Mouse (Mus musculus) CH12.LX (cell line): Measurements from ENCODE around the gene Ankfy1. TPM values are rescaled to one million over a fixed set of nuclear protein-coding genes. Genes with fewer than 3 reads are reported as not detected.

ENCODE experiments used
- DNase-seq: peaks from one replicate; pipeline ENCODE4 v3.0.0-alpha.2; 2013; ENCODE audit errors: extremely low read depth
- H3K27ac ChIP-seq: 2 replicates; pipeline ENCODE4 v1.5.1; 2012; ENCODE audit warnings: low read depth, mild to moderate bottlenecking, control low read depth, moderate library complexity; ENCODE audit not compliant: insufficient read depth
- H3K27me3 ChIP-seq: replicated peaks from 2 replicates; pipeline ENCODE3; 2012; ENCODE audit warnings: inconsistent platforms
- H3K36me3 ChIP-seq, 2 experiments: replicated peaks in 1 of 2; 2 replicates each; pipeline versions ENCODE3 to v1.6.1; 2012; ENCODE audit warnings: inconsistent platforms in 1 of 2, low read length in 1 of 2, mild to moderate bottlenecking in 1 of 2, mixed read lengths in 1 of 2, moderate library complexity in 1 of 2; ENCODE audit not compliant: control insufficient read depth in 1 of 2, insufficient read depth in 1 of 2
- H3K4me1 ChIP-seq, 2 experiments: 2 replicates each; pipeline ENCODE4 v1.6.1; 2012; ENCODE audit warnings: inconsistent platforms in 1 of 2, moderate library complexity in 1 of 2; ENCODE audit not compliant: insufficient read depth in 2 of 2, control insufficient read depth in 1 of 2
- H3K4me2 ChIP-seq: 2 replicates; pipeline ENCODE4 v1.6.1; 2012; ENCODE audit warnings: low read depth, mild to moderate bottlenecking, control low read depth; ENCODE audit not compliant: poor library complexity, insufficient read depth, severe bottlenecking
- H3K4me3 ChIP-seq, 3 experiments: fragments of 150-350 bp in 1 of 3; sonication (generic) in 1 of 3; replicated peaks in 1 of 3; 2 replicates each; pipeline versions ENCODE3 to v1.5.1; 2011 to 2012; ENCODE audit warnings: low read depth in 2 of 3, low read length in 2 of 3, mild to moderate bottlenecking in 2 of 3, moderate library complexity in 2 of 3, control low read depth in 1 of 3, improper control_type of control experiment in 1 of 3, inconsistent platforms in 1 of 3, mixed read lengths in 1 of 3; ENCODE audit not compliant: poor library complexity in 1 of 3
- H3K79me2 ChIP-seq: replicated peaks from 2 replicates; pipeline ENCODE4 v1.6.1; 2012; ENCODE audit warnings: mild to moderate bottlenecking, moderate library complexity; ENCODE audit not compliant: control insufficient read depth, poor library complexity, insufficient read depth, severe bottlenecking; ENCODE audit errors: extremely low read depth
- H3K9ac ChIP-seq: 2 replicates; pipeline ENCODE4 v1.6.1; 2012; ENCODE audit warnings: low read depth, mild to moderate bottlenecking, control low read depth, moderate library complexity; ENCODE audit not compliant: insufficient read depth
- H3K9me3 ChIP-seq: replicated peaks from 2 replicates; pipeline ENCODE3; 2012; ENCODE audit warnings: low read length, inconsistent platforms, mixed read lengths
- BHLHE40 ChIP-seq: IDR thresholded peaks from 2 replicates; pipeline ENCODE4 v1.6.1; 2011; ENCODE audit warnings: mild to moderate bottlenecking, low read depth, low read length, improper control_type of control experiment
- CHD1 ChIP-seq: IDR thresholded peaks from 2 replicates; pipeline ENCODE4 v1.6.1; 2012; ENCODE audit warnings: low read depth, low read length, improper control_type of control experiment, inconsistent platforms
- CTCF ChIP-seq, 2 experiments: IDR thresholded peaks in 1 of 2; conservative IDR thresholded peaks in 1 of 2; 2 replicates each; pipeline ENCODE4 v1.5.1; 2011 to 2012; ENCODE audit warnings: low read depth in 2 of 2, low read length in 2 of 2, improper control_type of control experiment in 1 of 2, inconsistent platforms in 1 of 2, mild to moderate bottlenecking in 1 of 2, moderate library complexity in 1 of 2
- EP300 ChIP-seq: IDR thresholded peaks from 2 replicates; pipeline ENCODE4 v1.6.1; 2011; ENCODE audit warnings: low read length, improper control_type of control experiment
- HCFC1 ChIP-seq: IDR thresholded peaks from 2 replicates; pipeline ENCODE4 v1.6.1; 2012; ENCODE audit warnings: low read depth, mild to moderate bottlenecking, inconsistent platforms, low read length, improper control_type of control experiment
- MAZ ChIP-seq: IDR thresholded peaks from 2 replicates; pipeline ENCODE4 v1.6.1; 2012; ENCODE audit warnings: low read depth, mild to moderate bottlenecking, inconsistent platforms, low read length, improper control_type of control experiment, moderate library complexity
- MEF2A ChIP-seq: IDR thresholded peaks from 2 replicates; pipeline ENCODE4 v1.6.1; 2014; ENCODE audit warnings: low read depth, mild to moderate bottlenecking, inconsistent platforms, low read length, improper control_type of control experiment, borderline replicate concordance
- PAX5 ChIP-seq: IDR thresholded peaks from 2 replicates; pipeline ENCODE4 v1.6.1; 2012; ENCODE audit warnings: low read length, inconsistent platforms, mixed read lengths
- RCOR1 ChIP-seq: conservative IDR thresholded peaks from 2 replicates; pipeline ENCODE4 v1.6.1; 2012; ENCODE audit warnings: low read depth, mild to moderate bottlenecking, inconsistent platforms, low read length, improper control_type of control experiment
- SIN3A ChIP-seq: IDR thresholded peaks from 2 replicates; pipeline ENCODE4 v1.6.1; 2012; ENCODE audit warnings: low read length, improper control_type of control experiment, inconsistent platforms
- SMC3 ChIP-seq: IDR thresholded peaks from 2 replicates; pipeline ENCODE4 v1.6.1; 2011; ENCODE audit warnings: low read depth, low read length, improper control_type of control experiment
- TBP ChIP-seq: conservative IDR thresholded peaks from 2 replicates; pipeline ENCODE4 v1.6.1; 2011; ENCODE audit warnings: low read depth, low read length, improper control_type of control experiment
- TCF12 ChIP-seq: IDR thresholded peaks from 2 replicates; pipeline ENCODE4 v1.6.1; 2014; ENCODE audit warnings: low read depth, mild to moderate bottlenecking, inconsistent platforms, low read length, improper control_type of control experiment
- UBTF ChIP-seq: IDR thresholded peaks from 2 replicates; pipeline ENCODE4 v1.6.1; 2012; ENCODE audit warnings: low read depth, mild to moderate bottlenecking, inconsistent platforms, low read length, improper control_type of control experiment, moderate library complexity
- USF1 ChIP-seq: IDR thresholded peaks from 2 replicates; pipeline ENCODE4 v1.6.1; 2014; ENCODE audit warnings: low read depth, mild to moderate bottlenecking, inconsistent platforms, low read length, improper control_type of control experiment
- USF2 ChIP-seq: conservative IDR thresholded peaks from 2 replicates; pipeline ENCODE4 v1.6.1; 2011; ENCODE audit warnings: low read depth, low read length, improper control_type of control experiment
- ZMIZ1 ChIP-seq: IDR thresholded peaks from 2 replicates; pipeline ENCODE4 v1.6.1; 2012; ENCODE audit warnings: low read depth, mild to moderate bottlenecking, inconsistent platforms, low read length, improper control_type of control experiment
- dilution Hi-C: fragments of 300-500 bp; cut with MboI; formaldehyde crosslinking; loops from 2 replicates; pipeline ENCODE4 v1.14.3; 2020; ENCODE audit warnings: low sequenced_read_pairs; ENCODE audit not compliant: extremely low pct_unique_long_range_greater_than_20kb, extremely low pct_ligation_motif_present
- in situ Hi-C: fragments of 300-500 bp; cut with MboI; formaldehyde crosslinking; loops from 3 replicates; pipeline ENCODE4 v1.14.3; 2019; ENCODE audit warnings: low sequenced_read_pairs, low pct_ligation_motif_present, low pct_unique_long_range_greater_than_20kb, mixed read lengths
- polyA plus RNA-seq: library from polyadenylated mRNA; unstranded; fragments of >175 nt; gene quantifications from 2 replicates; pipeline ENCODE4 v1.2.1, GENCODE M21; 2012; ENCODE audit warnings: low read depth; ENCODE audit not compliant: insufficient read length
- total RNA-seq, 2 experiments: library from RNA; depleted of rRNA; stranded (reverse); fragments of 300-350 nt in 1 of 2; fragments of >200 nt in 1 of 2; gene quantifications; 2 replicates each; pipeline ENCODE4 v1.2.3; 2012 to 2014

The Ankfy1 gene
- total and polyA plus RNA-seq, 3 experiments, result 31.4 to 37.0 (median 31.5) TPM

DNA sequence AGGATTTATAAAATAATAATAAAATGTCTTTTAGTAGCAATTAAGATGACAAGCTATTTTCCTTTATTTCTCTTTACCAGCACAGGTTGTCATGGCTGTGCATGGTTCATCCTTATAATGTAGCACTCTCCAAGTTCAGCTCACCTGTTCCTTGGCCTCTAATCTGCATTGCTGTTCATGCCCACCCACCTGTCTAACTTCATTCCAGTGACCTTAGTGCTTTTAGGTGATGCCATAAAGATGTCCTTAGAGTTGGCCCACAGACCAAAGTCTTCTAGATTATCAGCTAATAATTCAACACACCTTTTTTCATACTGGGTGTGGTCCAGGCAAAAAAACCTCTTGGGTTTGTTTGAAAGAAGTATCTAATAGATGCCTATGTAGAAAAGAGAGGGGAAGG is 111.4 kb downstream of the Ankfy1 start:
- in situ Hi-C loops (no loop called here), dilution Hi-C loops (no loop called here)
- no peak overlapping the region for H3K27ac ChIP-seq
- no peak overlapping the region for H3K4me3 ChIP-seq
- no peak overlapping the region for H3K9ac ChIP-seq
- peaks cover 34% of the 10 kb centered on the region for H3K79me2 ChIP-seq
- peaks cover 0 to 28% of the 10 kb centered on the region in 2 experiments; a peak in 2 of 4 replicates for H3K4me1 ChIP-seq
- no peaks in the 10 kb centered on the region for H3K27me3 ChIP-seq
- TF ChIP-seq BHLHE40, result no peak
- peaks cover 4 to 41% of the 10 kb centered on the region in 2 experiments for H3K36me3 ChIP-seq
- H3K4me2 ChIP-seq, result no peak overlapping the region
- H3K9me3 ChIP-seq, result no peaks in the 10 kb centered on the region
- no peak for DNase-seq

DNA sequence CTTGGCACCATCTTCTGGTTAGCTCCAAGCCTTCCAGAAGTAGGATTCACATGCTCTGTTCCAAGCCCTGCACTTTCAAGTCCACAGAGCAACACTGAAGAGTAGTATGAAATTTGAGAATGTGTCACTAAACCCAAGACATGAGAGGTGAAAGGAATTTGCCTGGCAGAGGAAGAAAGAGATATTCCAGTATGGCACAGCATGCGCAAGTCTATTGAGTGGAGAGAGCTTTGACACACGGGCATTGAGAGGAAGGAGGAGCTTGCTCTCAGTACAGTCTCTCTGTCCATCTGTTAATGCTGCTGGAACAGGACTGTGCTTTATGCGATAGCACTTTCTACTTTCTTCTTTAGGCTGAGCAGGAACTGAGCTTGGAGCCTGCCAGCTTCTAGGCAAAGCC is 113.2 kb downstream of the Ankfy1 start:
- no peak overlapping the region for H3K4me2 ChIP-seq
- in situ Hi-C loops (no loop called here), dilution Hi-C loops (no loop called here)
- H3K4me3 ChIP-seq, result no peak overlapping the region
- H3K27me3 ChIP-seq, result no peaks in the 10 kb centered on the region
- no peak for DNase-seq
- H3K79me2 ChIP-seq, result peaks cover 30% of the 10 kb centered on the region
- peaks cover 0 to 14% of the 10 kb centered on the region in 2 experiments; a peak in 2 of 4 replicates for H3K4me1 ChIP-seq
- no peak overlapping the region for H3K27ac ChIP-seq
- H3K9me3 ChIP-seq, result no peaks in the 10 kb centered on the region
- H3K9ac ChIP-seq, result no peak overlapping the region
- H3K36me3 ChIP-seq, result peaks cover 4 to 41% of the 10 kb centered on the region in 2 experiments
- TF ChIP-seq USF1 (no peak), ZMIZ1 (no peak), HCFC1 (no peak), MAZ (no peak)
- TF ChIP-seq, all 38 proteins: peak for 0

DNA sequence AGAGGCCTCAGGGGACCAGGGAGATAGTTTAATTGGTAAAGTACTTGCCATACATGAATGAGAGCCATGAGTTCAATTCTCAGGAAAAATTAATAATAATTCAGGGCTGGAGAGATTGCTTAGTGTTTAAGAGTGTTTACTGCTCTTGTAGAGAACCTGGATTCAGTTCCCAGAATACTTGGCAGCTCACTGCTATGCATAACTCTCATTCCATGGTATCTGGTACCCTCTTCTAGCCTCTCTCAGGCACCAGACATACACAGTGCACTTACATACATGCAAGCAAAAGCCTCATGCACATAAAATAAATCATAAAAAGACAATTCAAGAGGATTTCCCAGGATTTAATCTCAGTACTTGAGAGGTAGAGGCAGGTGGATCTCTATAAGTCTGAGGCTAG is 114.8 kb downstream of the Ankfy1 start:
- Histone ChIP-seq H3K4me2 (no peak overlapping the region), H3K4me1 (peaks cover 0 to 4% of the 10 kb centered on the region in 2 experiments; a peak in 2 of 4 replicates), H3K27ac (no peak overlapping the region), H3K4me3 (no peak overlapping the region), H3K36me3 (peaks cover 4 to 32% of the 10 kb centered on the region in 2 experiments), H3K9me3 (no peaks in the 10 kb centered on the region), H3K9ac (no peak overlapping the region), H3K27me3 (no peaks in the 10 kb centered on the region), H3K79me2 (peaks cover 22% of the 10 kb centered on the region)
- DNase-seq, result no peak
- in situ Hi-C loops, result no loop called here
- TF ChIP-seq MAZ (no peak), EP300 (no peak), MEF2A (no peak), UBTF (no peak), TBP (no peak), CTCF (conservative IDR thresholded peaks at IDR 0.05 in 1 of 2, IDR thresholded peaks at IDR 0.05 in 1 of 2; ENCODE audit: low read depth in 2 of 2, low read length in 2 of 2) (no peak), ZMIZ1 (no peak), RCOR1 (no peak), SMC3 (no peak), SIN3A (no peak), USF2 (no peak), PAX5 (no peak), TCF12 (no peak), CHD1 (no peak), HCFC1 (no peak)
- dilution Hi-C loops, result no loop called here
